In the genomic region with DNA sequence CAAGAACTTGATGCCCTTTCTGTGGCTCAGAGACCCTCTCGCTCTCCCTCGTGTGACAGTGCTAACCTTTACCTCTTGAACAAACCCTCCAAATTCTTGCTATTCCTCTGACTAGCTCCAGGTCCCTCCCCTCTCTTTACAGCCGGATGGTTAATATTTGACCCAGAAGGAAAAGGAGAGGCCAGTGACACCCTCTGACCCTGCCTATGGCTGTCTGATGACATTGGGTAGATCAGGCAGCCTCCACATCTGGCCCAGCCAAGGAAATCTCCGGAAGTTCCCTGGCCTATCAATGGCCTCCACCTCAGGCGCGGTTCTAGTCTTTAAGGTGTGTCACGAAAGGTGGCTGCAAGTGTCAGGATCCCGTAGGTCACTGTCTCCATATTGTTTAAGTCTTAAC, we compare ENCODE assay signal across 9 mouse cellular contexts. TPM values are rescaled to one million over a fixed set of nuclear protein-coding genes. Genes with fewer than 3 reads are reported as not detected.
DNase-seq lines count a peak whose midpoint lies in the region; ATAC-seq lines count a peak whose summit lies in the region.
"Had no signal": no experiment of that assay in that cellular context is flagged by ENCODE, and none has a peak within 500 bp of the region (broad histone marks: within the 10 kb centered on the region; RNA-seq: fewer than 3 reads in every experiment).

No protein-coding gene starts in this region.

- peak overlapping the region; percentile 22; the same call in 1 of the 2 replicates for H3K4me2 ChIP-seq in lung, embryonic 15.5 days
- H3K4me2 ChIP-seq in hindbrain, embryonic 14.5 days (replicated peaks), result peak overlapping the region; percentile 80
- H3K4me2 ChIP-seq in stomach, embryonic 15.5 days, result peak overlapping the region; percentile 95
- no peak overlapping the region for H3K4me2 ChIP-seq in heart, embryonic 11.5 days

- 60% methylated on average over 8 of the region's 8 CpGs for WGBS in lung, embryonic 15.5 days
- WGBS in hindbrain, embryonic 14.5 days, result 81% methylated on average over 8 of the region's 8 CpGs
- 34% methylated on average over 8 of the region's 8 CpGs for WGBS in large intestine, adult 2 months
- 59% methylated on average over 8 of the region's 8 CpGs for WGBS in stomach, embryonic 15.5 days
- WGBS in heart, embryonic 11.5 days (ENCODE audit: insufficient replicate concordance), result 81% methylated on average over 8 of the region's 8 CpGs

- no peak overlapping the region for H3K27ac ChIP-seq in lung, embryonic 15.5 days
- H3K27ac ChIP-seq in hindbrain, embryonic 14.5 days, result no peak overlapping the region
- H3K27ac ChIP-seq in stomach, embryonic 15.5 days, result peak overlapping the region; percentile 53; the same call in 1 of the 2 replicates
- H3K27ac ChIP-seq in heart, embryonic 11.5 days (ENCODE audit: low read depth, low read length), result no peak overlapping the region

- H3K4me3 ChIP-seq in lung, embryonic 15.5 days, result no peak overlapping the region
- H3K4me3 ChIP-seq in hindbrain, embryonic 14.5 days (replicated peaks; ENCODE audit: low read length), result peak overlapping the region; percentile 77; the same call in 1 of the 2 replicates
- H3K4me3 ChIP-seq in stomach, embryonic 15.5 days (replicated peaks), result peak overlapping the region; percentile 61; the same call in 1 of the 2 replicates
- H3K4me3 ChIP-seq in heart, embryonic 11.5 days (ENCODE audit: low read depth, low read length), result no peak overlapping the region

- no peaks in the 10 kb centered on the region for H3K9me3 ChIP-seq in lung, embryonic 15.5 days
- no peaks in the 10 kb centered on the region for H3K9me3 ChIP-seq in hindbrain, embryonic 14.5 days (ENCODE audit: control insufficient read depth, low read length)
- no peaks in the 10 kb centered on the region for H3K9me3 ChIP-seq in stomach, embryonic 15.5 days
- no peaks in the 10 kb centered on the region for H3K9me3 ChIP-seq in heart, embryonic 11.5 days (replicated peaks; ENCODE audit: control insufficient read depth, low read length)

- DNase-seq in lung, postnatal 4 days, result no peak
- DNase-seq in hindbrain, embryonic 14.5 days (ENCODE audit: low spot score), result no peak
- peak; percentile 89 for DNase-seq in large intestine, adult 2 months (ENCODE audit: low read depth, low spot score)
- DNase-seq in adrenal gland, adult 8-10 months, result no peak
- no peak for DNase-seq in layer of hippocampus, adult 18-20 months (ENCODE audit: low spot score in 2 of 2)
- DNase-seq: heart, postnatal 14 days had no signal

- H3K27me3 ChIP-seq in lung, embryonic 15.5 days, result no peaks in the 10 kb centered on the region
- H3K27me3 ChIP-seq in hindbrain, embryonic 14.5 days (ENCODE audit: control insufficient read depth, insufficient read depth, low read length), result no peaks in the 10 kb centered on the region
- no peaks in the 10 kb centered on the region for H3K27me3 ChIP-seq in stomach, embryonic 15.5 days (replicated peaks)
- H3K27me3 ChIP-seq in heart, embryonic 11.5 days (ENCODE audit: control insufficient read depth, insufficient read depth, low read length), result peaks cover 8% of the 10 kb centered on the region

- H3K9ac ChIP-seq in lung, embryonic 15.5 days, result no peak overlapping the region
- peak overlapping the region; percentile 87 for H3K9ac ChIP-seq in hindbrain, embryonic 14.5 days
- H3K9ac ChIP-seq in stomach, embryonic 15.5 days, result no peak overlapping the region
- no peak overlapping the region for H3K9ac ChIP-seq in heart, embryonic 11.5 days (ENCODE audit: low read depth, low read length)

- no peak for ATAC-seq in lung, embryonic 15.5 days (ENCODE audit: borderline replicate concordance, extremely low read depth, low FRiP score, low TSS enrichment)
- ATAC-seq in hindbrain, embryonic 14.5 days (ENCODE audit: low FRiP score), result no peak
- peak; percentile 49; the same call in 1 of the 2 replicates for ATAC-seq in stomach, embryonic 15.5 days (ENCODE audit: insufficient read depth, low FRiP score, low read depth)
- no peak for ATAC-seq in heart, embryonic 11.5 days (replicated peaks; ENCODE audit: insufficient number of reproducible peaks, low FRiP score, low TSS enrichment)

- peaks cover 40% of the 10 kb centered on the region for H3K4me1 ChIP-seq in lung, embryonic 15.5 days
- H3K4me1 ChIP-seq in hindbrain, embryonic 14.5 days (replicated peaks; ENCODE audit: control insufficient read depth, insufficient read depth, low read length), result peaks cover 29% of the 10 kb centered on the region
- peaks cover 17% of the 10 kb centered on the region for H3K4me1 ChIP-seq in stomach, embryonic 15.5 days
- H3K4me1 ChIP-seq in heart, embryonic 11.5 days (ENCODE audit: control insufficient read depth, insufficient read depth, low read length), result peaks cover 7% of the 10 kb centered on the region; the same call in 1 of the 2 replicates

- H3K36me3 ChIP-seq in lung, embryonic 15.5 days, result no peaks in the 10 kb centered on the region
- peaks cover 35% of the 10 kb centered on the region for H3K36me3 ChIP-seq in hindbrain, embryonic 14.5 days (replicated peaks; ENCODE audit: control insufficient read depth, insufficient read depth)
- no peaks in the 10 kb centered on the region for H3K36me3 ChIP-seq in stomach, embryonic 15.5 days
- no peaks in the 10 kb centered on the region for H3K36me3 ChIP-seq in heart, embryonic 11.5 days (ENCODE audit: control insufficient read depth, insufficient read depth, low read length)

RNA-seq across cellular contexts. Expression of gene Sema4g, which starts 2.1 kb away (rescaled TPM):
- polyA plus RNA-seq in lung, embryonic 15.5 days (2015; fragmentation: Nextera tagmentation; extraction: Ambion mirVana), result 1.3 and 1.7 TPM in 2 replicates
- polyA plus RNA-seq in hindbrain, embryonic 14.5 days (2014; fragmentation: Nextera tagmentation; extraction: Ambion mirVana), result 19.4 and 19.5 TPM in 2 replicates
- 200 and 362 TPM in 2 replicates for polyA plus RNA-seq in large intestine, adult 2 months (2012; rRNA removed)
- polyA plus RNA-seq in stomach, embryonic 15.5 days (2015; fragmentation: Nextera tagmentation; extraction: Ambion mirVana), result 6.5 and 7.4 TPM in 2 replicates
- total RNA-seq in adrenal gland, adult 8-10 months (2022), result 10 to 100 TPM in 2 of 4 experiments, 1 to 10 TPM in 2; 4.3 to 14.9 (median 10.2) TPM
- total RNA-seq in layer of hippocampus, adult 18-20 months (2021), result 10 to 100 TPM; 19.1 to 20.8 TPM
- 1.0 and 1.4 TPM in 2 replicates for polyA plus RNA-seq in heart, embryonic 11.5 days (2014; fragmentation: Nextera tagmentation; extraction: Ambion mirVana)

RNA-seq across cellular contexts. Expression of gene Twnk, which starts 14.4 kb away (rescaled TPM):
- polyA plus RNA-seq in lung, embryonic 15.5 days (2015; fragmentation: Nextera tagmentation; extraction: Ambion mirVana), result 17.8 and 20.8 TPM in 2 replicates
- polyA plus RNA-seq in hindbrain, embryonic 14.5 days (2014; fragmentation: Nextera tagmentation; extraction: Ambion mirVana), result 7.1 and 9.4 TPM in 2 replicates
- 10.2 and 11.4 TPM in 2 replicates for polyA plus RNA-seq in large intestine, adult 2 months (2012; rRNA removed)
- 18.3 and 19.8 TPM in 2 replicates for polyA plus RNA-seq in stomach, embryonic 15.5 days (2015; fragmentation: Nextera tagmentation; extraction: Ambion mirVana)
- total RNA-seq in adrenal gland, adult 8-10 months (2022), result 10 to 100 TPM; 34.8 to 40.2 (median 37.5) TPM
- 10 to 100 TPM; 15.6 to 16.5 TPM for total RNA-seq in layer of hippocampus, adult 18-20 months (2021)
- polyA plus RNA-seq in heart, embryonic 11.5 days (2014; fragmentation: Nextera tagmentation; extraction: Ambion mirVana), result 14.2 and 14.8 TPM in 2 replicates

RNA-seq across cellular contexts. Expression of gene Mrpl43, which starts 15.2 kb away (rescaled TPM):
- polyA plus RNA-seq in lung, embryonic 15.5 days (2015; fragmentation: Nextera tagmentation; extraction: Ambion mirVana), result 70.1 and 70.8 TPM in 2 replicates
- 75.8 and 85.4 TPM in 2 replicates for polyA plus RNA-seq in hindbrain, embryonic 14.5 days (2014; fragmentation: Nextera tagmentation; extraction: Ambion mirVana)
- 73.1 and 85.3 TPM in 2 replicates for polyA plus RNA-seq in large intestine, adult 2 months (2012; rRNA removed)
- polyA plus RNA-seq in stomach, embryonic 15.5 days (2015; fragmentation: Nextera tagmentation; extraction: Ambion mirVana), result 70.4 and 71.2 TPM in 2 replicates
- 10 to 100 TPM; 44.2 to 57.9 (median 48.4) TPM for total RNA-seq in adrenal gland, adult 8-10 months (2022)
- total RNA-seq in layer of hippocampus, adult 18-20 months (2021), result 10 to 100 TPM; 40.6 to 42.2 TPM
- 63.0 and 64.3 TPM in 2 replicates for polyA plus RNA-seq in heart, embryonic 11.5 days (2014; fragmentation: Nextera tagmentation; extraction: Ambion mirVana)

RNA-seq across cellular contexts. Expression of gene Lzts2, which starts 23.2 kb away (rescaled TPM):
- polyA plus RNA-seq in lung, embryonic 15.5 days (2015; fragmentation: Nextera tagmentation; extraction: Ambion mirVana), result 75.9 and 81.8 TPM in 2 replicates
- 18.8 and 20.1 TPM in 2 replicates for polyA plus RNA-seq in hindbrain, embryonic 14.5 days (2014; fragmentation: Nextera tagmentation; extraction: Ambion mirVana)
- 34.7 and 39.6 TPM in 2 replicates for polyA plus RNA-seq in large intestine, adult 2 months (2012; rRNA removed)
- 65.5 and 69.9 TPM in 2 replicates for polyA plus RNA-seq in stomach, embryonic 15.5 days (2015; fragmentation: Nextera tagmentation; extraction: Ambion mirVana)
- total RNA-seq in adrenal gland, adult 8-10 months (2022), result 100 to 1,000 TPM; 100 to 121 (median 110) TPM
- 10 to 100 TPM; 32.0 to 35.6 TPM for total RNA-seq in layer of hippocampus, adult 18-20 months (2021)
- 35.3 and 38.4 TPM in 2 replicates for polyA plus RNA-seq in heart, embryonic 11.5 days (2014; fragmentation: Nextera tagmentation; extraction: Ambion mirVana)

RNA-seq across cellular contexts. Expression of gene Pdzd7, which starts 54.5 kb away (rescaled TPM):
- 0.30 and 0.34 TPM in 2 replicates for polyA plus RNA-seq in lung, embryonic 15.5 days (2015; fragmentation: Nextera tagmentation; extraction: Ambion mirVana)
- polyA plus RNA-seq in hindbrain, embryonic 14.5 days (2014; fragmentation: Nextera tagmentation; extraction: Ambion mirVana), result 2.5 and 2.9 TPM in 2 replicates
- 0.19 TPM in 2 replicates for polyA plus RNA-seq in large intestine, adult 2 months (2012; rRNA removed)
- 0.27 and 0.33 TPM in 2 replicates for polyA plus RNA-seq in stomach, embryonic 15.5 days (2015; fragmentation: Nextera tagmentation; extraction: Ambion mirVana)
- total RNA-seq in adrenal gland, adult 8-10 months (2022), result under 1 TPM; 0.12 to 1.00 (median 0.56) TPM
- 1 to 10 TPM; 1.8 to 2.6 TPM for total RNA-seq in layer of hippocampus, adult 18-20 months (2021)
- polyA plus RNA-seq in heart, embryonic 11.5 days (2014; fragmentation: Nextera tagmentation; extraction: Ambion mirVana), result 0.21 TPM in 1 of 2 replicates, not detected in the other

Comparison
In these comparisons a context has a peak if more than half of its experiments do, and no peak if none do; other contexts are left out.
1. H3K4me3 ChIP-seq: peak in hindbrain, embryonic 14.5 days (single experiment) and stomach, embryonic 15.5 days (single experiment); none in lung, embryonic 15.5 days (single experiment) and heart, embryonic 11.5 days (single experiment).